Mouse (Mus musculus): Measurements from ENCODE around the gene Grk3.

Grk3 gene

DNA sequence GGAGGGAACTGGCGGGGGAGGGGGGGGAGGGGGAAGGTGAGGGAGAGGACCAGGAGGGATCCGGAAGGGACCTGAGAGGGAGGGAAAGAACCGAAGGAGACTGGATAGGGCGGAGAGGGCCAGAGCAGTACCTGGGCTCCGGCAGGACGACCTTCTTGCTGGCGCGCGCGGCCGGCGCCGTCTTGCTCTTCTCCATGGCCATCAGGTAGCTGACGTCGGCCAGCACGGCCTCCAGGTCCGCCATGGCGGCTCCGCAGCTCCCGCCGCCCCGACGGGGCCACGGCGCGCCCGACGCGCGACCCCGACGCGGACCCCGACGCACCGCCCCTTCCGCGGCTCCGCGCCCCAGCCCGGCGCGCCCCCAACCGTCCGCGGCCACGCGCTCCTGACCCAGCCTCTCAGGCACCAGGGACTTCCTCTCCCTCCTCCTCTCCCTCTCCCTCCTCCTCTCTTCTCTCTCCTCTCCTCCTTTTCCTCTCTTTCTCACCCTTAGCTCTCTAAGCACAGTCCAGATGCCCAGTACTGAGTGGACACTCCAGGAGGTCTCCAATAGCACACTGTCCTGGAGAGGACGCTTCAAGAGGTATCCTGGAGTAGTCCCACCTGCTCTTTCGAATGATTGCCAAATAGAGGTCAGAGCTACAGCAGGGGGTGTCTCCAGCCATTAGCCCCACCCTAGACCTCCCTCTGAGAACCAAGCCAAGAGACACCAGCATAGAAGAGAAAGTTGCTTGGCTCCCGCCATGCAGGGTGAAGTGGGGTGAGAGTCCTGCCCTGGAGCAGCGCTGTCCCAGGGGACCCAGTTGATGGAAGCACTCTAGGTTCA is at the start of gene Grk3:
Gene Grk3, minus strand, starts transcription at position 556 of the 826 bp plus-strand sequence.
- DNase-seq (ENCODE audit: low read depth, low spot score), result no peak

DNA sequence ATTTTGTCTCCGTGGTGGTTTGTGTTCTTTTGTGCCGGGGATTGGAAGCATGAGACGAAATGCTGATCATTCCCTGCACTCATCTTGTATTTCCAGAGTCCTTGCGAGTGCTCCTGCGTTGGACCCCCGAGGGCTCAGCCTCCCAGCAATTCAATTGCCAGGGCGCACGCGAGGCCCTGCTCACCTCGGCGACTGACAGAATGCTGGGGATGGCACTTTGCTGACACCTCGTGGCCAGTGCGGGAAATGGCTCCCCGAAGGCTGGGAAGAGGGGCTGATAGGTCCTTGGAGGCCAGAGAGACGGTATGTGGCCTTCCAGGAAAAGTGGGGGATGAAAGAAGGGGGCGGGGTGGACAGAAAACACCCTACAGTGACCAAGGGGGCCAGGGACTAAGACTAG is 38.7 kb upstream of the Grk3 start:
- DNase-seq (ENCODE audit: low read depth, low spot score), result no peak

DNA sequence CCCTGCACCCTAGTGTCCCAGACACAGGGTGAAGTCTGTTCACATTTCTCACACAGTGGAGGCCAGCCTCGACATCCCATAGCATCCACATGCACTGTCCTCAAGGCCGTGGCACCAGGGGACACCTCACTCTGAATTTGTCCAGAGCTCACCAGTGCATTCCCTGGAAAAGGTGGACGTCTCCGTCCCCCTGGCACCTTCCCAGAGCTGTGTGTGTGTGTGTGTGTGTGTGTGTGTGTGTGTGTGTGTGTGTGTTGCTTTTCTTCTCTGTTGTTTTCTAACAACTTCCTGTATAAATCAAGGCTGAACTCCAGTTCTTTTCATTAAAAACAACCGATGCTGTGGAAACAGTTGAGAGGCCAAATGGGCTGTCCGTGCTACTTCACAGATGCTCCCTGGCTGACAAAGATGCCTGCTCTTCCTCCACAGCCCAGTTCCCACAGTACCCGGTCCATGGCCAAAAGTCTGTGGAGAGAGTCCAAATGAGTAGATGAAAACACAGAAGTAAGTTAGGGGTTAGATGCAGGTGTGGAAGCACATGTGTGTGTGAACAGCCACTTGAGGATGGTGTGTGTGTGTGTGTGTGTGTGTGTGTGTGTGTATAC is 35.1 kb upstream of the Grk3 start:
- DNase-seq (ENCODE audit: low read depth, low spot score), result no peak

DNA sequence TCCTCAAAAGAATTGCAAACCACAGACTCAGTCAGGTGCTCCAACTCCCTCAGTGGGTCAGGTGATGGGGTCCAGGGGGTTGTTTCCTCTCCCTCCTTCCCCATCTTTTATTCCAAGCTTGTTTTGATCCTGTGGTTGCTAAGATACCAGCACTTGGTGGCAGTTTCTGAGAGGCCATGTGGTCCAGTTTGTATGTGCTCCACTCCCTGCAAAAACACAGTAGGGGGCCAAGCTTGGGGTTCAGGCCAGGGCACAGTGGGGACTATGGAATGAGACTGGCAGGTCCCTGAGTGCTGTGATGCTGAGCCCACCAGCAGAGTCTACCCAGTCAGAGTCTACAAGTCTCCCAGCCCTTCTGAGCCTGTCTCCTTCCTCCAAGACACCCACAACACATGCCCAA is 34.3 kb upstream of the Grk3 start:
- no peak for DNase-seq (ENCODE audit: low read depth, low spot score)

DNA sequence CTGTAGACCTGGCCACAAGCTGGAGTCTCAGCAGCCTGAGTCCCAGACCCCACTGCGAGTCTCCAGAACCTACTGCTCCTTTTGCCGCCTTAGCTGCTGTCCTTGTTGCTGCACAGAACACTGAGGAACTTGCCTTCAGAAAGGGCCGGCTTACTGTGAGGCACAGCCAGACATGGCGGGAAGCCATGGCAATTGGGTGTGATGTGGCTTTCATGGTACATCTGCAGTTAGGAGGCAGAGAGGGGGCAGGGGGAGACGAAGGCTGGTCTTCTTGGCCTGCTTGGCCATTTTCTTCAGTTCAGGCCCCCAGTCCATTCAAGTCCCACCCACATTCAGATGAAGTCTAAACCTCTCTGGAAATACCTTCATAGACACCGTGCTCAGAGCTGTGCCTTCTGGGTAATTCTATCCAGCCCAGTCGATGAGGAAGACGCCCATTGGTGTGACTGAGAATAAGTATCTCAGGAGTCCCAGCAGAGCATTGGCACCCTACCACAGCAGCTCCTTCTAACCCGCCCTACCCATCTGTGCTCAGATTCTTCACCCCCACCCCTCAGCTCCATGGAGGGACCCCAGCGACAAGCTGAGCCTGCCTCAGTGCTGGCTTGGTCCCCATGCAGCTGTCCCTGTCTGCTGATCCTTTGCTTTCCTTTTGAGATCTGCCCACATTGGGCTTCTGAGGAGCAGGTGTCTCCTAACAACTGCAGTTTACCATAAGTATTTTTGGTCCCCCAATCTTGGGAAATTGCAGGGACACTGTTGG is 30.1 kb upstream of the Grk3 start:
- peak; percentile 72 for DNase-seq (ENCODE audit: low read depth, low spot score)

DNA sequence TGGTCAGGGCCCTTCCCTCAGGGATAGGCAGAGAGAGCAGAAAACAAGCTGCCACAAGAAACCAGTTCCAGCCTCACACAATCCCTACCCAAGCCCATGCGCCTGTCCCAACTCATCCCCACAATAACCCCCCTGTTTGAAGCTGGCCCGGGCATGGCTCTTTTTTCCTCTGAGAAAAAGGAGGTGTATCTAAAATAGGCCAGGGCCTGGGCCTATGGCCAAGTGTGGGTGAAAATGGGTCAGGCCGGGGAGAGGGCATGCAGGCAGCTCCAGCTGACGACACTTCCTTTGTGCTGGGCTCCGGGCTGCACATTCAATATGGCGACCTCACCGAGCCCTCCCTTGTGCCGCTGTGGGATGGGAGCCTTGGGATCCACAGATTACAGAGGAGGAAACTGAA is 27.9 kb upstream of the Grk3 start:
- DNase-seq (ENCODE audit: low read depth, low spot score), result no peak

DNA sequence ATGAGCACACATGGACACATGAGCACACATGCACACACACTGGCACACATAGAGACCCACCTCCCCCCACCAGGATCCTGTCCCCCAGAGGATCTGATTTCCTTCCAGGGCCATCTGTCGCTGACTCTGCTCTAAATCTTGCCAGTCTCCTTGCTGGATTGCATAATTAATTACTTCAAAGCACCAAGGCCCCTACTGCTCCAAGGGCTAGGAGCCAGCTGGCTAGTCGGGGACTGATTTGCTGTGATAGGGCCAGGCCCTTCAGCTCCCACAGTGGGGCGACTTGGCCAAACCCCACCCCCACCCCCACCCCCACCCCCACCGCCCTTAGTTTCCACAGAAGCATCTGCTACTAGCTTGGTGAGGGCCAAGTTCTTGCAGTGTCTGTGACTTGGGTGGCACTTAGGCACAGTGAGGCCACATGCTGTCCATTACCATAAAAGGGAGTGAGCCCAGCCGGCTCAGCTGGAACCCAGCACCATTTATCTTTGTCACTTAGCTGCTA is 26.0 kb upstream of the Grk3 start:
- no peak for DNase-seq (ENCODE audit: low read depth, low spot score)

DNA sequence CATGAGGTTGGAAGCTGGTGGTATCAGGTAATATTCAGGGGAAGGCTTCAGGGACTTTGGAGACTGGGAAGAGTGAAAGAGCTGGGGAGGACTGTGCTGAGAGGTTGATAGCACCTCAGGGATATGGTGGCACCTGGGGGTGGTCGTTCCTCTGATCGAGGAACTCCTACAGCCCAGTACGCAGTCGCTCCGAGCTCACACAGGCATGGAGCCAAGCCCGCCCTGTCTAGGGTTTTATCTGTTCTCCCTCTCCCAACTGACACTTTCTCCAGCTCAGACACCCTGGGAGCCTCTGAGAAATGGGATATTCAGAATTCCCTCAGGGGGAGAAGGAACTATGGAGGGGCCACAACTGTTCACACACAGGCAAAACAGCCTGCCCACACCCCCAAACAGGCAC is 25.2 kb upstream of the Grk3 start:
- DNase-seq (ENCODE audit: low read depth, low spot score), result no peak

DNA sequence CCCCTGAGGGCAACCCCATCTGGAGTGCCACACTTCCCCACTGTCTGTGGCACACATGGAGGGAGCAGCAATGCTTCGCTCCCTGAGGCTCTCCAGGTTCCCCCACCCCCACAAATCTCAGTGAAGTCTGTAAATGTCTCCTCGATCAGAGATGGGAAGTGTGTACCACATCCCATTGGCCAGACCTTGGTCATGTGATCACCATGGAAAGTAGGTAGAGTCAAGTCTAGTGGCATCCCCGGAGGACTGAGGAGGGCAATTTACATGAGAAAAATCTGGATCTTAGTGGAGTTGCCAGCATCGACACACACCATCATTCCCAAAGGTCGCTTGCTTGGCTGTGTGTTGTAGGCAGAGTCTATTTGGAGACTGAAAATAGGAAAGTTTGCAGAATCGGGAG is 23.0 kb upstream of the Grk3 start:
- no peak for DNase-seq (ENCODE audit: low read depth, low spot score)

DNA sequence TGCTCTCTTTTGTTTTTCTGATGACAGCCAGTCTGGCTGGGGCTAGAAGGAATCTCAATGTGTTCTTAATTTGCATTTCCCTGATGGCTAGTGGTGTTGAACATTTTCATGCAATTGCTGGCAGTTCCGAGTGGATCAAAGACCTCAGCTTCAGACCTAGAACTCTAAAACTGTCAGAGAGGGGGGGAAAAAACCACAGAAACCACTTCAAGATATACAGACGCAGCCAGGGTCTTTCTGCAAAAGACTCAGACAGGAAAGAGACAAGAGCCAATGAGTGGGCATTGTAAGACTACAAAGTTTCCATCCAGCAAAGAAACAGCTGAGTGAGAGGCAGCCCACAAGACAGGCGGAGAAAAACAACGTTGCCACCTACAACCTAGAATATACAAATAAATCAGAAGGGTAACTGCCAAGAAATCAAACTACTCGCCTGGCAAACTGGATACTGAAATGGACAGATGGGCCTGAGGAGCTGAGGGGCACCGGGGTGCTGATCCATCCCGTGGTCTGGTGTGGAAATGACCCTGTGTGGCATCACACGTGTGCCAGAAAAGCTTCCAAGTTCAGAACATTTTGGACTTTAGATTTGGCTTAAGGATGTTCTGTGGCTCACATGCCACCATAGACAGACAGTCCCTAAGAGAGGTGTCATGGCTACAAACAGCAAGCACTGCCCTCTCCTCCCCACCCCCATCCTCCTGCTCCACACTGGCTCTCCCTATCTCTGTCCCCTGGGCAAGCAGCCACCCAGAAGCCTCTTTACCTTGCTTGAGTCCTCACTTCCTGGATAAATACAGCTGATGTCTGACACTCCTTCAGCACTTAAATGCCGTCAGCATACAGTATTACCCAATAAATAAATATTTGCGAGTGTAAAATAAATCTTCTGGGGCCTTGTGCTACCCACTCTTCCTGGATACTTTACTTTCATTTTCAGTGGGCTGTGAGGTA is 19.8 kb upstream of the Grk3 start:
- DNase-seq (ENCODE audit: low read depth, low spot score), result no peak

DNA sequence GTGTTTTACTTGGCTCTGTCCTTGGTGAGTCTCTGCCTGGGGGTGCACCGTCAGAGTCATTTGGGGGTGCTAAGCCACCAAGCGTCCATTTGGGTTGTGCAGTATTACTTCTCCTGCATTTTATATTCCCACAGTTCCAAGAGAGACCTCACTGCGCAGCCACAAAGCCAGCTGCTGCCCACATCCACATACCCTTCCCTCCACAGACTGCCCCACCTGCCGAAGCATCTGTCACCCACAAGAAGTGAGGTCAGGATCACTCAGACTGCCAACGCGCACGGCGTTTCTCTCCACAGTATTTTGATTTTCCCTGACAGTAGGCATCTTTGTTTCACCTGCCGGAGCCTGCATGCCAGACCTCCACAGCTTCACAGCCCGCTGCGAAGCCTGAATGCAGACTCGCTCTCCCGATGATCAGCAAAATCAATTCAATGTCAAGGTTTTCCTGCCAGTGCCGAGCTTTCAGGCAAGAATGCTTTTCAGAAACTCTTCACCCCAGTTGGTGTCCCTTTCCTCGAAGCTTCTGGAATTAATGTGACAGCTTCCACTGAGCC is 15.7 kb upstream of the Grk3 start:
- DNase-seq (ENCODE audit: low read depth, low spot score), result no peak

DNA sequence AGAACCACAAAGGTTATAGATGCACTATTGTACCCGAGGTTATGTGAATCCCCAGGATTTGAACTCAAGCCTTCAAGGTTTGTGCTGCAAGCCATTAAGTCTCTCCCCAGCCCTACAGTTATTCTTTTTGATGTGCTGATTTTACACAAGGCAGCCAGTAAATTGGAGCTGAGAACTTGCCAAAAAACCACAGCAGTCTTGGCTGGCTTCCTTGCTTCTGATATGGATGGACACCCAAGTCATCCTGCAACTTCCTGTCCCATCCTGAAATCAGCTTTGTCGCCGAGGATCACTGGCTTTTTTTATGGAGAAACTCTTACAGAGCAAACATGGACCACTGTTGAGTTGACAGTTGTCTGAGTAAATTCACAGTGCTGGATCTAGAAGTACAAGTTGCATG is 14.5 kb upstream of the Grk3 start:
- no peak for DNase-seq (ENCODE audit: low read depth, low spot score)

DNA sequence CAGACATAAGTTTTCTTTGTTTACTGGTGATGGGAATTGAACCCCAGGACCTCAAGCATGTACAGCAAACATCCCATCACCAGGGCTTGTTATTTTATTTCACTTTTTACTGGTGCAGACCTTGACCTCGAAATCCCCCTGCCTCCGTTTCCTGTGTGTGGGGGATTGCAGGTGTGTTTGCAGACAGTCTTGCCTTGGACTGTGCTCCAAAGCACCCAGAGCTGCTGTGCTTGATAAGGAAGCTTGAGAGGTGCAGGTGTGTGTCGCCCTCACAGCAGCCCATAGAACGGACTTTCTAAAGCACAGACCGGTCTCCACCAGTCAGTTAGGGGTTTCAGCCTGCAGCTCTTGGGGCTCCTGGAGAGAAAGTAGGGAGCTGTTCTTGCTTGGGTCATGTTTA is 11.1 kb upstream of the Grk3 start:
- DNase-seq (ENCODE audit: low read depth, low spot score), result no peak

DNA sequence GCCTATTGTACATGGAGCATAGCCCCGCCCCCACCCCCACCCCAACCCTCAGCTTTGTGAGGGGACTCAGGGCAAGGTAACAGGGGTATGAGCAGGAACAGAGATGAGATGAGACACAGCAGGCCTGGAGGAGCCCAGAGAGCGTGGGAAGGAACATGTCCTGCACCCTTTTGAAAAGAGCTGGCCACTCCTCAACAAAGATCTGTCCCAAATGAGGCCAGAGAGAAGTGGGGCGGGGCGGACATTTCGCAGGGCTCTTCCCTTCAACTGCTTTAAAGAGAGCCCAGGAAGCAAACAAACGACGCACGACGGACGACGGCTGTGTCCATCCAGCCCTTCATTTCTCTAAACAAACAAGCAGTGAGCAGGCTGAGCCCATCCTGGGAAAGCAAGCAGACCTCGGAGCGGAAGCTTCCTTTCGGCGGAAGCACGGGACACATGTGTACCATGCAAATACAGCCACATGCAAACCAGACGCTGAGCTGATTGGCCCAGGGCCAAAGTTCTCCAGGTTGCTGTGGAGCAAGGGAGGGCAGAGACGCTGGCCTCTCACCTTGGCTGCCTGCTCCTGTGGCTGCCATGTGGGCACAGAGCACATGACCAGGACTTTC is 8.7 kb upstream of the Grk3 start:
- DNase-seq (ENCODE audit: low read depth, low spot score), result no peak

DNA sequence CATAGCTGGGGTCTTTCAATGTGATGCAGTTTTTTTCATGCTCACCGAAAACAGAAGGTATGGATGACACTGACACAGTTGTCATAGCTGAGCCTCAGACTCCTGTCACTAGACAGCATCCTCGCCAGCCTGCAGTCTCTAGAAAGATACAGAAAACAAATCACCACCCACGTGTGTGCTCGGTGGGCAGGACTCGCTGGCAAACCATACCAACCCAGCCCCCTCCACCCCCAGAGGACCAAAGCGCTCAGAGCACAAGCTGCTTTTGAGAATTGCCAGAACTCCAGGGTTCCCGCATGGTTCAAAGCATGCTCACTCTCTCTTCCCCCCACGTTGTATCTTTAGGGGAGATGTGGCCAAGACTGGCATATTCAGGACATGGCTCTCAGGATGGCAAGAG is 2.6 kb upstream of the Grk3 start:
- DNase-seq (ENCODE audit: low read depth, low spot score), result no peak

DNA sequence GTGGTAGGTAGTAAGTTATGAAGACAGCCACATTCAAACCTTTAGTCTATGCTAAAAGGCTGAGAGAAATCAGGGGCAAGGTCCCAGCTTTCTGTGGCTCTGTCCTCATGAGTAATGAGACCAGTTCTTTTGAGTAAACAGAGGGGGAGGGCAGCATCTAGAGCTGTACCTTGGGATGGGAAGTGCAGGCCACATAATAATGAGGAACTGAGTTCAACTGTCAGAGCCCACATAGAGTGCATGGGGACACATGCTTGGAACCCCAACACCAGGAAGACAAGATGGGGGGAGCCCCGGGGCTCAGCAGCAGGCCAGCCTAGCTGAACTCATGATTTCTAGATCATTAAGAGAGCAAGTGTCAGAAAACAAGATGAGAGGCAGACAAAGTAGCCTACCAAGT is 1.4 kb upstream of the Grk3 start:
- DNase-seq (ENCODE audit: low read depth, low spot score), result no peak

DNA sequence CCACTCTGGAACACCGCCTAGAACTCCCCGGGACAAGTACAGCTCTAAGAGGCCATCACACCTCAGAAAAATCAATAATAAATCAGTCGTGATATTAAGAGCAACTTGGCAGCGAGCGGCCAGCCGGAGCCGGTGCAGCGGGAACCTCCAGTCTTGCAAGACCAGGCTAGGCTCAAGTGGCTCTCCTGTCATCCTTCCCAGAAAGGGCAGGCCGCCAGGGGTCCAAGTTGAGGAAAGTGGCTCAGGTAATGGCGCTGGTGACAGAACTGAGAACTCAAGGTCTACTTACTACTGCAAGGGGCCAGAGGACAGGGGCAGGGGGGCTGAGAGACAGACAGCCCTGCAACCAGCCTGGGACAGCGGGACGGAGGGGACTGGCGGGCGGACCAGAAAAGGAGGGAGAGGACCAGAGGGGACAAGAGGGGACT is 769 bp downstream of the Grk3 start:
- no peak for DNase-seq (ENCODE audit: low read depth, low spot score)

DNA sequence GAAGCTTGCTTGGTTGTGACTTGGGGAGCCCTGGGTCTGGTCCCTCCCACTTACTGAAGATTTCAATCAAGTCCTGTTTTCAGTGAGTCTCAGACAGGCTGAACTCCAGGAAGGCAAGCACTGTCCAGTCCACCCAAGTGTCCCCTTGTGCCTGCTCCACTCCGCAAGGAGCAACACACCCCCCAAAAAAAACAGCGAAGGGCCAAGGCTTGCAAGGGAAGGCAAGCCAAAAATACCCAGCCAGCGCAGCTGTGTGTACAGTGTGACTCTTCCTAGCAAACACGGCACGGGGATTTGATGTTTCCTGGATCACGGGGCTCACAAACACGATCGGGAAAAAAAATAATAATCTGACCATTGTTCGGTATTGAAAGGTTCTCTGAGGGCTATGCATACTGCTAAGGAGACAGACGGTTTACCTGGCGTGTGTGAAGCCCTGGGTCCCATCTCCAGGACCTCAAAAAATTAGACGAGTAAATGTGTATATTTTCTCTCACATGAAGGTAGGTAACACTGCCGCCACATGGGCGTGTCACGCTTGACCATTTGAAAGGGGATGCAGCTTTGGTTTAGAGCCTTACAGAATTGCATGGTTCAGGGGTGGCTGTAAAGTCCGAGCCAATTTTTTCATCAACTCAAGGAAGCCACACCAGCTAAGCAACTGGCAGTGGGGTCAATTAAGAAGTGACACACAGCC is 1.3 kb downstream of the Grk3 start:
- no peak for DNase-seq (ENCODE audit: low read depth, low spot score)

DNA sequence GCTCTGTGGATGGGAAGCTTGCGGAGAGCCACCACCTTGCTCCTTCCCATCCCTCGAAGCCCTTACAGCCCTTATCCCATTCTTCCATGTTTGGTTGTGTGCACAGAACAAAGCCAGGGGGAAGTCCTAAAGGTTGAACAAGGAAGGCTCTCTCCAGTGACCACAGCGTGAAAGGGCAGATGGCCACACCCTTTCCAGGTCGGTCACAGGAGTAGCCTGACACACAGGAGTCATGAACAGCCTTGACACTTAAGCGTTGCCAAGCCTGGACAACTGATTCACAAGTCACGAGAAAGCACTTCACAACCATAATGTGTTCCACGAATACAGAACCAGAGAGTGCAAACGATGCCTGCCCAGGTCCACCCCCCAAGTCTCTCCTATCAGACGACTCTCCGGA is 3.7 kb downstream of the Grk3 start:
- no peak for DNase-seq (ENCODE audit: low read depth, low spot score)

DNA sequence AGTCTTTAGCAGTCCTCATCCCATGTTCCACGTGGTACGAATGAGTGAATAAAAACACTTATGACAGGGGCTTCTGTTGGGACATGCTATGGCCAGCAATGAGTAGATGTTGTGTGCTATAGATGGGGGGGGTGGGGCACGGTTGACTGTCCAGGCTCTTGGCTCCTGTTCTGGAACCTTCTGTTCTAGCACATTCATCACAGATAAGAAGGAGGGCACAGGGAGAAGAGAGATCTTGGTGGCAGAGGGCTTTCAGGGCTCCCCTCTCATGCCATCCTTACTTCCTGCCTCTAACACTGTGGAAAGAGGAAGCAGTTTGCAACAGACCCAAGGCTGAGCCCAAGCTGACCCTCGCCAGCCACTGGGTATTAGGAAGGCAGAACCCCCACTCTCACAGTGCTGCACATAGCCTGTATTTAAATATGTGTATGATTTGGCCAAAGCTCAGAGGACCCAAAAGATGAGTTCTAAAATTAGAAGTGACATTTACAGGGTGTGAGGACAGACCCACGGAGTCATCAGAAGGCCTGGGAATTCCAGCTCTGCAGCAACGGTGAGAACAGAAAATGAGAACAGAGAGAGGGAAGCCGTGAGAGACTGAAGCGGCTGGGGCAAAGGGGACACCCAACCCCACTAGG is 6.3 kb downstream of the Grk3 start:
- DNase-seq (ENCODE audit: low read depth, low spot score), result no peak

Data from telencephalon, adult 2 months (tissue).